Mouse (Mus musculus): Measurements from ENCODE around the gene Ifna11. TPM values are rescaled to one million over a fixed set of nuclear protein-coding genes. Genes with fewer than 3 reads are reported as not detected.
A peak's percentile ranks its signal among the peaks of the same experiment; 100 is the strongest.
"Not testable (repeated sequence)": the region's sequence is repeated elsewhere in the genome, so short reads cannot be mapped to it uniquely, and the experiment has no call there.

Gene Ifna11
- polyA plus RNA-seq, 1 experiment from 2014 or later, result not detected

GRCm38 (mm10) chr4:88799365-88799764 lies 20.4 kb upstream of the Ifna11 start, which contains the start of gene Gm13285:
Gm13285 (plus strand) TSS chr4:88799665.
- H3K4me3 ChIP-seq; H3K4me1 ChIP-seq (replicated peaks); H3K4me2 ChIP-seq; ATAC-seq (ENCODE audit: low read depth); H3K9me3 ChIP-seq; H3K9ac ChIP-seq; H3K27ac ChIP-seq (replicated peaks); H3K36me3 ChIP-seq; H3K27me3 ChIP-seq: not testable (repeated sequence)
- WGBS, result 19% methylated on average over 5 of the region's 7 CpGs

DNA sequence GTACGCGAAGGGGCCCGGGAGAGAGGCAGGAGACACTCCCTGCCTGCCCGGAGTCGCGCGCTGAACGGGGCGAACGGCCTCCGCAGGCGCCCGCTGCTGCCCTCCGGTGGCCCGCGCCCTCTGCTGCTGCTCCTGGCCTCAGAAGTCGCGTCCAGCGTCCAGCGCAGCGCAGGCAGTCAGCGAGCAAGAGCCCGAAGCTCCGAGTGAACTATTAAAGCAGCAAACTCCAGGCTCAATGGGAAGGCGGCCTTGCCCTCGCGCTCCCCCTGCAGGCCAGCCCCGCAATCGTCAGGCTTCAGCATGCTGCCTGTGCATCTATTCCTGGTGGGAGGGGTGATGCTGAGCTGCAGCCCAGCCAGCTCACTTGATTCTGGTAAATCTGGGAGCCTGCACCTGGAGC lies 16.8 kb upstream of the Ifna11 start, which contains the start of gene Gm13287:
Gm13287 (plus strand) TSS at position 301 of the 400 bp plus-strand sequence.
- not testable (repeated sequence) for H3K9ac ChIP-seq; ATAC-seq (ENCODE audit: low read depth); H3K4me1 ChIP-seq (replicated peaks); H3K4me3 ChIP-seq; H3K4me2 ChIP-seq; H3K9me3 ChIP-seq; H3K36me3 ChIP-seq; H3K27ac ChIP-seq (replicated peaks); H3K27me3 ChIP-seq
- WGBS, result no CpG with 5 or more reads among the region's 29 CpGs

DNA sequence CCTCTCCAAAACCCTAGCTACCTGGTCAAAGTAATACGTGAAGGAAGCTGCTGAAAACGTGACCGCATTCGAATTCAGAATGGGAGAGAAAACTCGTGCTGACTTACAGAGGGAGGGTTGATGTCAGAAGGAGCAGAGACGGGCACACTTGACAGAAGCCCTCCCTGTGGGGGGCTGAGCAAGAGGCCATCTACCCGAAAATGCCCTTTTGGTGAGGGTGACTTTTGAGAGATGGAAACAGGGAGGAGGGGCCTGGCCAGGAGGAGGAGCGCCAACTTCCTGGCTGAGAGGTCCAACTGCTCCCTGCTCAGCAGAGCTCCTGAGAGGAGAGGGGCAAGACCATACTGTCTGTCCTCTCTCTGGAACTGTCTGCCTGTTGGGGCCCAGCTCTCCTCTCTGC lies 14.5 kb upstream of the Ifna11 start, which contains the start of gene Gm13288:
Gm13288 (plus strand) TSS at position 301 of the 400 bp plus-strand sequence.
- peaks cover 13% of the 10 kb centered on the region for H3K27me3 ChIP-seq
- H3K4me3 ChIP-seq, result peak within 1 kb of the TSS; percentile 22; the same call in 1 of the 2 replicates
- not testable (repeated sequence) for H3K36me3 ChIP-seq; H3K27ac ChIP-seq (replicated peaks); H3K9ac ChIP-seq; ATAC-seq (ENCODE audit: low read depth); H3K9me3 ChIP-seq; H3K4me1 ChIP-seq (replicated peaks)
- H3K4me2 ChIP-seq, result peak within 1 kb of the TSS; percentile 45
- no CpG with 5 or more reads among the region's 8 CpGs for WGBS

- H3K9ac ChIP-seq; H3K9me3 ChIP-seq; H3K27ac ChIP-seq (replicated peaks); ATAC-seq (ENCODE audit: low read depth); H3K36me3 ChIP-seq; H3K4me1 ChIP-seq (replicated peaks): not testable (repeated sequence)
- 0% methylated on average over 13 of the region's 34 CpGs for WGBS
- H3K4me3 ChIP-seq, result peak overlapping the region; percentile 22; the same call in 1 of the 2 replicates
- peaks cover 13% of the 10 kb centered on the region for H3K27me3 ChIP-seq
- H3K4me2 ChIP-seq, result peak overlapping the region; percentile 45
These were observed 14.0 kb upstream of the Ifna11 start for GRCm38 (mm10) chr4:88805761-88806160.

- WGBS, result 63% methylated on average over 3 of the region's 3 CpGs
These were observed 3.8 kb upstream of the Ifna11 start, which contains the start of gene Ifna7 for GRCm38 (mm10) chr4:88815928-88816327. Ifna7 (plus strand) TSS chr4:88816228.

GRCm38 (mm10) chr4:88822995-88823394 lies 3.2 kb downstream of the Ifna11 start:
- Histone ChIP-seq H3K4me3 (no peak overlapping the region), H3K27ac (replicated peaks) (no peak overlapping the region), H3K9me3 (no peaks in the 10 kb centered on the region), H3K4me2 (no peak overlapping the region), H3K27me3 (no peaks in the 10 kb centered on the region), H3K9ac (no peak overlapping the region), H3K36me3 (no peaks in the 10 kb centered on the region), H3K4me1 (replicated peaks) (no peaks in the 10 kb centered on the region)
- no peak for ATAC-seq (ENCODE audit: low read depth)
- WGBS, result 26% methylated on average over 4 of the region's 4 CpGs

More at GRCm38 (mm10) chr4:88815928-88816327, 3.8 kb upstream of the Ifna11 start, which contains the start of gene Ifna7:
- no peaks in the 10 kb centered on the region for H3K36me3 ChIP-seq
- no peak for ATAC-seq (ENCODE audit: low read depth)
- H3K4me2 ChIP-seq, result no peak within 1 kb of the TSS
- H3K27me3 ChIP-seq, result no peaks in the 10 kb centered on the region
- H3K9ac ChIP-seq, result no peak within 1 kb of the TSS
- no peaks in the 10 kb centered on the region for H3K4me1 ChIP-seq (replicated peaks)
- H3K4me3 ChIP-seq, result no peak within 1 kb of the TSS
- no peak within 1 kb of the TSS for H3K27ac ChIP-seq (replicated peaks)
- no peaks in the 10 kb centered on the region for H3K9me3 ChIP-seq

DNA sequence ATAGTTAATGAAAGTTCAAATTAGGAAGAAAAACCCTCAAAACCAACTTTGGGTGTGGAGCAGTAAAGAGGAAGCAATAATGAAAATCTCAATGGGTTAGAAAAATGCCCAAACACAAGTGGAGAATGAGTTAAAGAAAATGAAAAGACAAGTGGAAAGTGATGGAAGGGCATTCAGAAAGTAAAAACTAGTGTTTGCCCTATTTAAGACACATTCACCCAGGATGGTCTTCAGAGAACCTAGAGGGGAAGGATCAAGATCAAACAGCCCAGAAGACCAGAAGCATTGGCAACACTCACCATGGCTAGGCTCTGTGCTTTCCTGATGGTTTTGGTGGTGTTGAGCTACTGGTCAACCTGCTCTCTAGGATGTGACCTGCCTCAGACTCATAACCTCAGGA lies 7.4 kb downstream of the Ifna11 start, which contains the start of gene Ifna6:
Ifna6 (plus strand) TSS at position 301 of the 400 bp plus-strand sequence.
- H3K9me3 ChIP-seq; H3K36me3 ChIP-seq; ATAC-seq (ENCODE audit: low read depth); H3K9ac ChIP-seq; H3K27me3 ChIP-seq; H3K4me2 ChIP-seq; H3K27ac ChIP-seq (replicated peaks); H3K4me3 ChIP-seq; H3K4me1 ChIP-seq (replicated peaks): not testable (repeated sequence)

- ATAC-seq (ENCODE audit: low read depth), result no peak
- 24% methylated on average over 4 of the region's 4 CpGs for WGBS
- H3K9ac ChIP-seq, result no peak overlapping the region
These were observed 10.8 kb downstream of the Ifna11 start for GRCm38 (mm10) chr4:88830523-88830922.

GRCm38 (mm10) chr4:88835225-88835624 lies 15.5 kb downstream of the Ifna11 start, which contains the start of gene Ifna5:
Ifna5 (plus strand) TSS chr4:88835525.
- not testable (repeated sequence) for H3K4me3 ChIP-seq; H3K27me3 ChIP-seq; ATAC-seq (ENCODE audit: low read depth); H3K27ac ChIP-seq (replicated peaks); H3K36me3 ChIP-seq; H3K4me2 ChIP-seq; H3K9me3 ChIP-seq; H3K4me1 ChIP-seq (replicated peaks); H3K9ac ChIP-seq
- 86% methylated on average over 1 of the region's 1 CpGs for WGBS

More at GRCm38 (mm10) chr4:88830523-88830922, 10.8 kb downstream of the Ifna11 start:
- H3K9me3 ChIP-seq, result no peaks in the 10 kb centered on the region
- no peaks in the 10 kb centered on the region for H3K27me3 ChIP-seq
- no peaks in the 10 kb centered on the region for H3K4me1 ChIP-seq (replicated peaks)
- H3K4me2 ChIP-seq, result no peak overlapping the region
- no peaks in the 10 kb centered on the region for H3K36me3 ChIP-seq
- H3K27ac ChIP-seq (replicated peaks), result no peak overlapping the region
- H3K4me3 ChIP-seq, result no peak overlapping the region

- WGBS, result 35% methylated on average over 3 of the region's 3 CpGs
- Histone ChIP-seq H3K4me2 (no peak overlapping the region), H3K36me3 (no peaks in the 10 kb centered on the region), H3K9ac (no peak overlapping the region), H3K27ac (replicated peaks) (no peak overlapping the region), H3K9me3 (no peaks in the 10 kb centered on the region), H3K4me3 (no peak overlapping the region), H3K27me3 (no peaks in the 10 kb centered on the region), H3K4me1 (replicated peaks) (no peaks in the 10 kb centered on the region)
- ATAC-seq (ENCODE audit: low read depth), result no peak
These were observed 19.1 kb downstream of the Ifna11 start for GRCm38 (mm10) chr4:88838828-88839227.

GRCm38 (mm10) chr4:88840058-88840457 lies 20.3 kb downstream of the Ifna11 start:
- H3K4me3 ChIP-seq, result no peak overlapping the region
- H3K9ac ChIP-seq, result no peak overlapping the region
- no peaks in the 10 kb centered on the region for H3K27me3 ChIP-seq
- ATAC-seq (ENCODE audit: low read depth), result no peak
- no peak overlapping the region for H3K27ac ChIP-seq (replicated peaks)
- no peak overlapping the region for H3K4me2 ChIP-seq
- H3K9me3 ChIP-seq, result no peaks in the 10 kb centered on the region
- no peaks in the 10 kb centered on the region for H3K4me1 ChIP-seq (replicated peaks)
- no peaks in the 10 kb centered on the region for H3K36me3 ChIP-seq
- WGBS, result 84% methylated on average over 3 of the region's 3 CpGs

- no peaks in the 10 kb centered on the region for H3K36me3 ChIP-seq
- no peak for ATAC-seq (ENCODE audit: low read depth)
- H3K4me2 ChIP-seq, result no peak within 1 kb of the TSS
- no peak within 1 kb of the TSS for H3K27ac ChIP-seq (replicated peaks)
- WGBS, result 39% methylated on average over 2 of the region's 2 CpGs
- no peaks in the 10 kb centered on the region for H3K4me1 ChIP-seq (replicated peaks)
- H3K27me3 ChIP-seq, result no peaks in the 10 kb centered on the region
- H3K9me3 ChIP-seq, result no peaks in the 10 kb centered on the region
- H3K4me3 ChIP-seq, result no peak within 1 kb of the TSS
- H3K9ac ChIP-seq, result no peak within 1 kb of the TSS
These were observed 21.7 kb downstream of the Ifna11 start, which contains the start of gene Ifna4 for GRCm38 (mm10) chr4:88841438-88841911. Ifna4 (plus strand) TSS chr4:88841861.

DNA sequence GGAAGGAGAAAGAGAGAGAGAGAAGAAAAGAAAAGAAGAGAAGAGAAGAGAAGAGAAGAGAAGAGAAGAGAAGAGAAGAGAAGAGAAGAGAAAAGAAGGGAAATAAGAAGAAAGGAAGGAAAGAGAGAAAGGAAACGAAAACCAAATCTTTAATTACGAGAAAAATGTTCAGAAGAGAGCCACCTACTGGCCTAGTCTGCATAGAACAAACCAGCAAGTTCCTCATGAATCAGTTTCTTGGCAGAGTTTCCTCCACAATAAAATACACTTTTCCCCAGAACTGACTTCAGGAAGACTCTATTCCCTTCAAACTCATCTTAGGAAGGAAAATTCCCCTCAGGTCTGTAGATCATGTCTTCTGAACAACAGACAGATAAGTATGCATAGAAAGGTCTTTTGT lies 25.6 kb downstream of the Ifna11 start:
- Histone ChIP-seq H3K27ac (replicated peaks) (no peak overlapping the region), H3K4me2 (no peak overlapping the region), H3K9ac (no peak overlapping the region), H3K36me3 (no peaks in the 10 kb centered on the region), H3K9me3 (no peaks in the 10 kb centered on the region), H3K4me3 (no peak overlapping the region), H3K27me3 (no peaks in the 10 kb centered on the region), H3K4me1 (replicated peaks) (no peaks in the 10 kb centered on the region)
- ATAC-seq (ENCODE audit: low read depth), result no peak
- WGBS, result 52% methylated on average over 2 of the region's 2 CpGs
